Mouse (Mus musculus): ENCODE data around the gene Treml2. TPM values are rescaled to one million over a fixed set of nuclear protein-coding genes. Genes with fewer than 3 reads are reported as not detected.
"Not testable (repeated sequence)": the region's sequence is repeated elsewhere in the genome, so short reads cannot be mapped to it uniquely, and the experiment has no call there.

The Treml2 gene
- total and polyA plus RNA-seq, 3 experiments = 0.91 to 3.1 (median 2.4) TPM

GRCm38 (mm10) chr17:48299756-48300155 is 458 bp downstream of the Treml2 start:
- TF ChIP-seq CTCF (IDR thresholded peaks at IDR 0.05) = no peak
- no peak for TF ChIP-seq EP300 (IDR thresholded peaks at IDR 0.05; ENCODE audit: insufficient read depth, low read depth, low read length)
- no peak for TF ChIP-seq POLR2A (IDR thresholded peaks at IDR 0.05; ENCODE audit: insufficient read depth, low read depth, low read length)

DNA sequence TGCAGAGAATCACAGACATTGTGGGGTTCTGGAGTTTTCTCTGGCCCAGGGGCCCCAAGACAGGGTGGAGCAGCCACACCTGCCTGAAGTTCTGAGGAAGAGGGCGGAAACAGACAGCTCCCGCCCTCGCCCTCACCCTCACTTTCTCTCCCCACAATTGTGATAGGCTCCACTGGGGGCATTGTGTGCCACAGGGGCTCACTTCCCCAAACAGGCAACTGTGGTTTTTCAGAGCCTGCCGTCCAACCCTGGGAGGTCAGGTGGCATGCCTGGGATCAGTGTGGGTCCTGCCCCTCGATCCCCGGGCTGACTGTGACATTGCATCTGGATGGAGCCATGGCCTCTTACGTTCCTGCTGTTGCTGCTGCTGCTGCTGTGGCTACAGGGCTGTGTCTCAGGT is 901 bp downstream of the Treml2 start:
- Histone ChIP-seq H3K27ac (no peak overlapping the region), H3K36me3 (ENCODE audit: control insufficient read depth, insufficient read depth, low read length) (no peaks in the 10 kb centered on the region), H3K4me1 (ENCODE audit: control insufficient read depth, insufficient read depth, low read length) (no peaks in the 10 kb centered on the region), H3K4me3 (no peak overlapping the region), H3K9ac (ENCODE audit: low read depth, low read length) (no peak overlapping the region; the same call in 1 of the 2 replicates), H3K27me3 (ENCODE audit: control insufficient read depth, insufficient read depth, low read length) (no peaks in the 10 kb centered on the region), H3K79me2 (replicated peaks; ENCODE audit: control insufficient read depth, insufficient read depth, low read length) (no peaks in the 10 kb centered on the region)
- intact Hi-C loops (cut with DNase I) = no loop called here
- 69% methylated on average over 7 of the region's 7 CpGs for WGBS
- TF ChIP-seq POLR2A (IDR thresholded peaks at IDR 0.05; ENCODE audit: insufficient read depth, low read depth, low read length) = no peak
- TF ChIP-seq CTCF (IDR thresholded peaks at IDR 0.05) = no peak
- no peak for TF ChIP-seq EP300 (IDR thresholded peaks at IDR 0.05; ENCODE audit: insufficient read depth, low read depth, low read length)
- DNase-seq = peak in 1 of 2 experiments; percentile 48

More at GRCm38 (mm10) chr17:48299756-48300155, 458 bp downstream of the Treml2 start:
- Histone ChIP-seq H3K4me1 (ENCODE audit: control insufficient read depth, insufficient read depth, low read length) (no peaks in the 10 kb centered on the region), H3K79me2 (replicated peaks; ENCODE audit: control insufficient read depth, insufficient read depth, low read length) (no peaks in the 10 kb centered on the region), H3K9ac (ENCODE audit: low read depth, low read length) (no peak overlapping the region), H3K27ac (no peak overlapping the region), H3K36me3 (ENCODE audit: control insufficient read depth, insufficient read depth, low read length) (no peaks in the 10 kb centered on the region), H3K4me3 (no peak overlapping the region), H3K27me3 (ENCODE audit: control insufficient read depth, insufficient read depth, low read length) (no peaks in the 10 kb centered on the region)
- DNase-seq = no peak
- WGBS = 53% methylated on average over 6 of the region's 7 CpGs
- intact Hi-C loops (cut with DNase I) = no loop called here

- Histone ChIP-seq H3K4me1 (ENCODE audit: control insufficient read depth, insufficient read depth, low read length) (no peaks in the 10 kb centered on the region), H3K4me3 (no peak overlapping the region), H3K27me3 (ENCODE audit: control insufficient read depth, insufficient read depth, low read length) (no peaks in the 10 kb centered on the region), H3K27ac (no peak overlapping the region), H3K79me2 (replicated peaks; ENCODE audit: control insufficient read depth, insufficient read depth, low read length) (no peaks in the 10 kb centered on the region), H3K9ac (ENCODE audit: low read depth, low read length) (no peak overlapping the region), H3K36me3 (ENCODE audit: control insufficient read depth, insufficient read depth, low read length) (no peaks in the 10 kb centered on the region)
- TF ChIP-seq POLR2A (IDR thresholded peaks at IDR 0.05; ENCODE audit: insufficient read depth, low read depth, low read length) (no peak), CTCF (IDR thresholded peaks at IDR 0.05) (no peak), EP300 (IDR thresholded peaks at IDR 0.05; ENCODE audit: insufficient read depth, low read depth, low read length) (no peak)
- 65% methylated on average over 9 of the region's 9 CpGs for WGBS
- DNase-seq = peak in 1 of 2 experiments; percentile 25
- intact Hi-C loops (cut with DNase I) = no loop called here
Measured at GRCm38 (mm10) chr17:48300861-48301260, 1.6 kb downstream of the Treml2 start.

DNA sequence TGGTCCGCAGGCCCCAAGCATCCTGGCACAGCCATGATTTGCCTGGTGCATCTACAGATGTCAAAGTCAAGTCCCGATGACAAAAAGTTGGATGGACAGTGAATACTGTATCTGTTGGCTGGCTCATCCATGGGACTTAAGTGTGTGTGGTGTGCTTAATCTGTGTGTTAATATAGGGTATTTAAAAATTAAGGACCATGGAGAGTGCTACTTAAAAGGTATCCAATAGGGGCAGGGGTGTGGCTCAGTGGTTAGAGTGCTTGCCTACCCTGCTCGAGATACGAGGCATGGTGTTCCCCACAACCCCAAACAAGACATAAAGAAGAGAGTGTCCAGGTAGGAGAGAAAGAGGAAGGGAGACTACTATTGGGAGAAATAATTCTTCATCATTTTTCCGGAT is 2.5 kb downstream of the Treml2 start:
- Histone ChIP-seq H3K36me3 (ENCODE audit: control insufficient read depth, insufficient read depth, low read length) (no peaks in the 10 kb centered on the region), H3K4me3 (no peak overlapping the region), H3K27me3 (ENCODE audit: control insufficient read depth, insufficient read depth, low read length) (no peaks in the 10 kb centered on the region), H3K4me1 (ENCODE audit: control insufficient read depth, insufficient read depth, low read length) (no peaks in the 10 kb centered on the region), H3K27ac (no peak overlapping the region), H3K9ac (ENCODE audit: low read depth, low read length) (no peak overlapping the region), H3K79me2 (replicated peaks; ENCODE audit: control insufficient read depth, insufficient read depth, low read length) (no peaks in the 10 kb centered on the region)
- TF ChIP-seq EP300 (IDR thresholded peaks at IDR 0.05; ENCODE audit: insufficient read depth, low read depth, low read length) (no peak), POLR2A (IDR thresholded peaks at IDR 0.05; ENCODE audit: insufficient read depth, low read depth, low read length) (no peak), CTCF (IDR thresholded peaks at IDR 0.05) (no peak)
- WGBS = 82% methylated on average over 5 of the region's 5 CpGs
- no peak for DNase-seq
- intact Hi-C loops (cut with DNase I) = no loop called here

GRCm38 (mm10) chr17:48312124-48312523 is 12.8 kb downstream of the Treml2 start:
- intact Hi-C loops (cut with DNase I) = no loop called here
- H3K27ac ChIP-seq = no peak overlapping the region
- H3K9ac ChIP-seq (ENCODE audit: low read depth, low read length) = no peak overlapping the region
- TF ChIP-seq POLR2A (IDR thresholded peaks at IDR 0.05; ENCODE audit: insufficient read depth, low read depth, low read length) = no peak
- no peak for TF ChIP-seq CTCF (IDR thresholded peaks at IDR 0.05)
- TF ChIP-seq EP300 (IDR thresholded peaks at IDR 0.05; ENCODE audit: insufficient read depth, low read depth, low read length) = no peak
- no peak overlapping the region for H3K4me3 ChIP-seq
- no peaks in the 10 kb centered on the region for H3K27me3 ChIP-seq (ENCODE audit: control insufficient read depth, insufficient read depth, low read length)
- H3K4me1 ChIP-seq (ENCODE audit: control insufficient read depth, insufficient read depth, low read length) = no peaks in the 10 kb centered on the region
- no peaks in the 10 kb centered on the region for H3K36me3 ChIP-seq (ENCODE audit: control insufficient read depth, insufficient read depth, low read length)
- DNase-seq = no peak
- 43% methylated on average over 2 of the region's 2 CpGs for WGBS
- no peaks in the 10 kb centered on the region for H3K79me2 ChIP-seq (replicated peaks; ENCODE audit: control insufficient read depth, insufficient read depth, low read length)

DNA sequence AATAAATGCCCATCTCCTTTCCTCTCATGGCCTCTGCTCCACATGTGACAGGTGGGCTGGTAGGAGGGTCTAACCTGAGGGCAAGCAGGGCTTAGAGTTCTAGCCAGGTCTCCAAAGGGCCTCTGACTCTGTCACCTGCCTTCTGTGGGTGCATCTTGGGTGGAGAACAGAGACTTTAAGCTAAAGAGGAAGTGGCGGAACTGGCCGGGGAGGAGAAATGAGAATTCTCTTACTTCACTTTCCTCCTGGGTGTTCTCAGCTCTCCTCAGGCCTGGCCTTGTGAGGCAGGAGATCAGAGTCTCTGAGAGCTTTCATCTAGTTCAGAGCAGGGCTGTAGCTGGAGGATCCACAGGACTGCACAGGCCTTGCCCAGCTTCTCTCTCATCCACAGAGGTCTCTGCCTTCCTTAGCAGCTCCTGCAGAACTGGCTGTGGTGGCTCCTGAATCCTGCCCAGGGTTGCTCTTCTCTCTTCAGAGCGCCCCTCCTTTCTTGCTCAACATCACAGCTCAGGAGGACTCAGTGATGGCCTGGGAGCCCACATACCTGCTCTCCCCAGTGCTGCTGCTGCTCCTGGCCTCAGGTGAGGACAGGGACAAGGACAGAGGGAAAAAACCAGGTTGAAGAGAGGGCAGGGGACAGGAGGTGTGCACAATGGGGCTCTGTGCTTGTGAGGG is 16.7 kb downstream of the Treml2 start, which contains the start of gene B430306N03Rik:
Gene B430306N03Rik, plus strand, starts transcription at position 237 of the 675 bp plus-strand sequence.
- H3K36me3 ChIP-seq (ENCODE audit: control insufficient read depth, insufficient read depth, low read length); H3K4me3 ChIP-seq; H3K4me1 ChIP-seq (ENCODE audit: control insufficient read depth, insufficient read depth, low read length); DNase-seq; H3K9ac ChIP-seq (ENCODE audit: low read depth, low read length); H3K79me2 ChIP-seq (replicated peaks; ENCODE audit: control insufficient read depth, insufficient read depth, low read length); H3K27ac ChIP-seq; intact Hi-C loops (cut with DNase I); H3K27me3 ChIP-seq (ENCODE audit: control insufficient read depth, insufficient read depth, low read length): not testable (repeated sequence)
- WGBS = 84% methylated on average over 3 of the region's 3 CpGs

Measured in heart, adult 2 months (tissue).